Comparison of ENCODE assay signal across 30 mouse cellular contexts in genomic region chr8:84539376-84539775, GRCm38 (mm10).
A peak's percentile ranks its signal among the peaks of the same experiment; 100 is the strongest.
DNase-seq lines count a peak whose midpoint lies in the region; ATAC-seq lines count a peak whose summit lies in the region.
"Had no signal": no experiment of that assay in that cellular context is flagged by ENCODE, and none has a peak within 500 bp of the region (broad histone marks: within the 10 kb centered on the region; RNA-seq: fewer than 3 reads in every experiment).

No protein-coding gene starts in this region.

- no peak overlapping the region for H3K27ac ChIP-seq in limb, embryonic 13.5 days
- no peak overlapping the region for H3K27ac ChIP-seq in limb, embryonic 10.5 days
- H3K27ac ChIP-seq: forebrain, embryonic 10.5 days; forebrain, embryonic 13.5 days; heart, embryonic 15.5 days; hindbrain, embryonic 10.5 days; hindbrain, embryonic 13.5 days; intestine, embryonic 15.5 days had no signal

- no peak overlapping the region for H3K4me3 ChIP-seq in limb, embryonic 13.5 days
- H3K4me3 ChIP-seq in limb, embryonic 10.5 days, result no peak overlapping the region
- H3K4me3 ChIP-seq: forebrain, embryonic 10.5 days; forebrain, embryonic 13.5 days; heart, embryonic 12.5 days; heart, embryonic 15.5 days; hindbrain, embryonic 10.5 days; hindbrain, embryonic 13.5 days; intestine, embryonic 15.5 days had no signal

- H3K4me2 ChIP-seq in limb, embryonic 13.5 days (replicated peaks), result no peak overlapping the region
- H3K4me2 ChIP-seq: forebrain, embryonic 13.5 days; heart, embryonic 12.5 days; heart, embryonic 15.5 days; hindbrain, embryonic 13.5 days; intestine, embryonic 15.5 days had no signal

- no peaks in the 10 kb centered on the region for H3K4me1 ChIP-seq in limb, embryonic 13.5 days
- H3K4me1 ChIP-seq in limb, embryonic 10.5 days, result no peaks in the 10 kb centered on the region; the same call in 1 of the 2 replicates
- H3K4me1 ChIP-seq: forebrain, embryonic 10.5 days; forebrain, embryonic 13.5 days; heart, embryonic 15.5 days; hindbrain, embryonic 10.5 days; hindbrain, embryonic 13.5 days; intestine, embryonic 15.5 days had no signal

- H3K9me3 ChIP-seq in limb, embryonic 13.5 days, result no peaks in the 10 kb centered on the region
- no peaks in the 10 kb centered on the region for H3K9me3 ChIP-seq in limb, embryonic 10.5 days (replicated peaks)
- H3K9me3 ChIP-seq: forebrain, embryonic 13.5 days; G1E; heart, embryonic 12.5 days; heart, embryonic 15.5 days; hindbrain, embryonic 13.5 days; intestine, embryonic 15.5 days had no signal

- no peak for ATAC-seq in limb, embryonic 13.5 days (ENCODE audit: low FRiP score, low read depth)
- ATAC-seq: forebrain, embryonic 13.5 days; forebrain, embryonic 16.5 days; hindbrain, embryonic 16.5 days; intestine, embryonic 15.5 days; Patski had no signal

- intact Hi-C loops in left cerebral cortex, postnatal 36 days (cut with DNase I), result no loop called here

- no peak for DNase-seq in limb, embryonic 10.5 days (ENCODE audit: low spot score)
- peak; percentile 19 for DNase-seq in thymus, postnatal 4 days
- DNase-seq in thymus, postnatal 10 days (ENCODE audit: low spot score in 2 of 2), result no peak
- peak; percentile 63 for DNase-seq in R1 (ENCODE audit: low read depth, low spot score)
- peak; percentile 64 for DNase-seq in brain, adult 2 months (ENCODE audit: low read depth, low spot score)
- no peak for DNase-seq in kidney, postnatal 36 days
- no peak for DNase-seq in left cerebral cortex, postnatal 36 days (ENCODE audit: low spot score in 2 of 2)
- DNase-seq: adrenal gland, postnatal 10 days; adrenal gland, postnatal 36 days; B cell, adult 2 months; cerebellum, adult 11-12 months; cerebellum, adult 8-10 months; cerebellum, postnatal 10 days; cerebellum, postnatal 36 days; gastrocnemius, postnatal 25 days; heart, adult 18-20 months; heart, postnatal 10 days; heart, postnatal 36 days had no signal

- H3K36me3 ChIP-seq in limb, embryonic 13.5 days, result no peaks in the 10 kb centered on the region
- no peaks in the 10 kb centered on the region for H3K36me3 ChIP-seq in limb, embryonic 10.5 days
- H3K36me3 ChIP-seq: G1E; heart, embryonic 12.5 days; heart, embryonic 15.5 days; intestine, embryonic 15.5 days had no signal

- WGBS in limb, embryonic 13.5 days, result 44% methylated on average over 6 of the region's 6 CpGs
- 52% methylated on average over 6 of the region's 6 CpGs for WGBS in limb, embryonic 10.5 days

- H3K27me3 ChIP-seq in limb, embryonic 13.5 days, result no peaks in the 10 kb centered on the region
- H3K27me3 ChIP-seq in limb, embryonic 10.5 days (ENCODE audit: low read depth, poor library complexity, severe bottlenecking), result no peaks in the 10 kb centered on the region
- H3K27me3 ChIP-seq: forebrain, embryonic 13.5 days; heart, embryonic 12.5 days; heart, embryonic 15.5 days; hindbrain, embryonic 13.5 days; intestine, embryonic 15.5 days had no signal

- H3K9ac ChIP-seq in limb, embryonic 13.5 days, result 0 out of 2 replicates have a peak overlapping the region, but pooled peaks have one; percentile 1
- H3K9ac ChIP-seq: forebrain, embryonic 13.5 days; heart, embryonic 12.5 days; heart, embryonic 15.5 days; hindbrain, embryonic 13.5 days; intestine, embryonic 15.5 days had no signal

Comparison
In these comparisons a context has a peak if more than half of its experiments do, and no peak if none do; other contexts are left out.
1. DNase-seq: peak in thymus, postnatal 4 days (single experiment), R1 (single experiment) and brain, adult 2 months (single experiment); none in limb, embryonic 10.5 days (single experiment), thymus, postnatal 10 days (0 of 2), kidney, postnatal 36 days (0 of 2) and left cerebral cortex, postnatal 36 days (0 of 2).